25 mouse cellular contexts compared by ENCODE assay signal in the genomic region with DNA sequence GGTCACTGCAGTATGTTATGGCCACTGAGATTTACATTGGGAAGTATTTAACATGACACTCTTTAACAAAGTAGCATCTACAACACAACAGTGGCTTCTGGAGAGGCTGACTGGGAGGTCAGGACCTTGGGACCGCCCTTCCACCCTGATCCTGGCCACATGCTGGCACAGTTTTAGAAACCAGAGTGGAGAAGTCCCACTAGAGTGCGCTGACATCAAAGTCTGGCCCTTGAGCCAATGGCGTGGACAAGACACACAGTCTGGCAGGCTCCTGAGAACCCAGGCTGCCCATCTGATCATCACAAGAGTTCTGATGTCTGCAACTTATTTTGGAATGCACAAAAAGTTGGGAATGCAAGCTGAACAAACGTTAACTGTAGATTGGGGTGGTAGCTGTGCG. TPM values are rescaled to one million over a fixed set of nuclear protein-coding genes. Genes with fewer than 3 reads are reported as not detected.
DNase-seq lines count a peak whose midpoint lies in the region; ATAC-seq and TF ChIP-seq lines count a peak whose summit lies in the region.
"Had no signal": no experiment of that assay in that cellular context is flagged by ENCODE, and none has a peak within 500 bp of the region (broad histone marks: within the 10 kb centered on the region; RNA-seq: fewer than 3 reads in every experiment).

No protein-coding gene starts in this region.

- ATAC-seq in kidney, embryonic 16.5 days (ENCODE audit: low FRiP score, low TSS enrichment): no peak
- ATAC-seq in liver, postnatal 0 days: no peak
- ATAC-seq: forebrain, embryonic 13.5 days; midbrain, embryonic 16.5 days; Patski had no signal

- 74% methylated on average over 5 of the region's 5 CpGs for WGBS in kidney, embryonic 16.5 days
- WGBS in liver, postnatal 0 days (ENCODE audit: insufficient replicate concordance): 77% methylated on average over 5 of the region's 5 CpGs

- H3K9ac ChIP-seq in kidney, embryonic 16.5 days (replicated peaks; ENCODE audit: low read length): no peak overlapping the region
- no peak overlapping the region for H3K9ac ChIP-seq in liver, postnatal 0 days (replicated peaks)
- H3K9ac ChIP-seq: forebrain, embryonic 13.5 days; heart, embryonic 12.5 days; limb, embryonic 15.5 days; neural tube, embryonic 13.5 days had no signal

- H3K4me3 ChIP-seq in kidney, embryonic 16.5 days (ENCODE audit: low read length): no peak overlapping the region
- no peak overlapping the region for H3K4me3 ChIP-seq in liver, postnatal 0 days (ENCODE audit: low read depth, low read length)
- H3K4me3 ChIP-seq: forebrain, embryonic 13.5 days; heart, embryonic 12.5 days; limb, embryonic 15.5 days; myocyte; neural tube, embryonic 13.5 days had no signal

- H3K27ac ChIP-seq in kidney, embryonic 16.5 days (ENCODE audit: low read length): 0 out of 2 replicates have a peak overlapping the region, but pooled peaks have one; percentile 4
- H3K27ac ChIP-seq in liver, postnatal 0 days (ENCODE audit: low read depth): no peak overlapping the region
- H3K27ac ChIP-seq: forebrain, embryonic 13.5 days; limb, embryonic 15.5 days; neural tube, embryonic 13.5 days had no signal

- DNase-seq in gastrocnemius, adult 18-20 months (ENCODE audit: low spot score): peak; percentile 49
- DNase-seq in gastrocnemius, postnatal 14 days: no peak
- no peak for DNase-seq in kidney, adult 9 months
- peak; percentile 22 for DNase-seq in adrenal gland, postnatal 14 days
- no peak for DNase-seq in liver, postnatal 0 days
- no peak for DNase-seq in adipocyte (ENCODE audit: low spot score)
- no peak for DNase-seq in frontal cortex, adult 2 months (ENCODE audit: extremely low spot score in 1 of 2, low spot score in 1 of 2)
- DNase-seq: cerebellum, adult 8-10 months; gastrocnemius, postnatal 36 days; kidney, adult 11 months; left cerebral cortex, postnatal 4 days; lung, postnatal 4 days; retina, postnatal 1 day; right cerebral cortex, postnatal 25 days; thymus, adult 2 months; thymus, postnatal 4 days had no signal

- 0 out of 2 replicates have a peak, but pooled peaks cover 3% of the 10 kb centered on the region for H3K36me3 ChIP-seq in kidney, embryonic 16.5 days (ENCODE audit: insufficient read depth, low read length)
- peaks cover 25% of the 10 kb centered on the region for H3K36me3 ChIP-seq in liver, postnatal 0 days (replicated peaks; ENCODE audit: insufficient read depth, low read length)

- no peaks in the 10 kb centered on the region for H3K27me3 ChIP-seq in kidney, embryonic 16.5 days (ENCODE audit: insufficient read depth, low read length)
- no peaks in the 10 kb centered on the region for H3K27me3 ChIP-seq in liver, postnatal 0 days (ENCODE audit: insufficient read depth, low read length)
- H3K27me3 ChIP-seq: heart, embryonic 12.5 days; limb, embryonic 15.5 days; Patski had no signal

- H3K4me1 ChIP-seq in kidney, embryonic 16.5 days (ENCODE audit: insufficient read depth, low read length): peaks cover 1% of the 10 kb centered on the region; the same call in 1 of the 2 replicates
- peaks cover 37% of the 10 kb centered on the region for H3K4me1 ChIP-seq in liver, postnatal 0 days (ENCODE audit: insufficient read depth)
- H3K4me1 ChIP-seq: limb, embryonic 15.5 days had no signal

- no peak for TF ChIP-seq EP300 in liver, postnatal 0 days (IDR thresholded peaks at IDR 0.05; ENCODE audit: low read depth)

- no peak overlapping the region for H3K4me2 ChIP-seq in kidney, embryonic 16.5 days (replicated peaks; ENCODE audit: low read depth, low read length)
- H3K4me2 ChIP-seq in liver, postnatal 0 days (ENCODE audit: low read depth, low read length): no peak overlapping the region
- H3K4me2 ChIP-seq: forebrain, embryonic 13.5 days; heart, embryonic 12.5 days; limb, embryonic 15.5 days; neural tube, embryonic 13.5 days had no signal

- no peaks in the 10 kb centered on the region for H3K9me3 ChIP-seq in kidney, embryonic 16.5 days (ENCODE audit: low read length)
- H3K9me3 ChIP-seq in liver, postnatal 0 days (ENCODE audit: low read length): no peaks in the 10 kb centered on the region
- H3K9me3 ChIP-seq: forebrain, embryonic 13.5 days; G1E; heart, embryonic 12.5 days; limb, embryonic 15.5 days; neural tube, embryonic 13.5 days had no signal

- intact Hi-C loops in gastrocnemius, postnatal 14 days (cut with DNase I; ENCODE audit: low total_unique reads): no loop called here

- 0 out of 2 replicates have a peak, but pooled peaks have one; percentile 15 for TF ChIP-seq CTCF in liver, postnatal 0 days (IDR thresholded peaks at IDR 0.05; ENCODE audit: low read depth)

RNA-seq across cellular contexts. Expression of a gene that starts 13.9 kb away (rescaled TPM):
- total RNA-seq in gastrocnemius, adult 18-20 months (2021): 100 to 1,000 TPM; 146 to 183 TPM
- 10 to 100 TPM; 32.1 to 43.9 TPM for total RNA-seq in gastrocnemius, postnatal 14 days (2021)
- polyA plus RNA-seq in kidney, embryonic 16.5 days (2015; fragmentation: Nextera tagmentation; extraction: Ambion mirVana): 58.0 and 58.2 TPM in 2 replicates
- total RNA-seq in adrenal gland, postnatal 14 days (2021): 69.7 and 75.6 TPM in 2 replicates
- 161 and 163 TPM in 2 replicates for polyA plus RNA-seq in liver, postnatal 0 days (2015; fragmentation: Nextera tagmentation; extraction: Ambion mirVana)
- polyA plus RNA-seq in frontal cortex, adult 2 months (2012; rRNA removed): 261 and 283 TPM in 2 replicates

RNA-seq across cellular contexts. Expression of a gene that starts 30.0 kb away (rescaled TPM):
- 1 to 10 TPM; 2.4 to 2.5 TPM for total RNA-seq in gastrocnemius, adult 18-20 months (2021)
- 1 to 10 TPM; 3.8 to 4.8 TPM for total RNA-seq in gastrocnemius, postnatal 14 days (2021)
- polyA plus RNA-seq in kidney, embryonic 16.5 days (2015; fragmentation: Nextera tagmentation; extraction: Ambion mirVana): 62.6 and 63.4 TPM in 2 replicates
- total RNA-seq in adrenal gland, postnatal 14 days (2021): 56.9 and 59.4 TPM in 2 replicates
- 76.4 and 80.8 TPM in 2 replicates for polyA plus RNA-seq in liver, postnatal 0 days (2015; fragmentation: Nextera tagmentation; extraction: Ambion mirVana)
- 37.4 and 42.1 TPM in 2 replicates for polyA plus RNA-seq in frontal cortex, adult 2 months (2012; rRNA removed)

Comparison
In these comparisons a context has a peak if more than half of its experiments do, and no peak if none do; other contexts are left out.
1. DNase-seq: peak in gastrocnemius, adult 18-20 months (single experiment) and adrenal gland, postnatal 14 days (single experiment); none in gastrocnemius, postnatal 14 days (single experiment), kidney, adult 9 months (single experiment), liver, postnatal 0 days (single experiment), adipocyte (single experiment) and frontal cortex, adult 2 months (0 of 2).
2. RNA of a gene that starts 30.0 kb away (total RNA-seq): 56.9 to 59.4 TPM in adrenal gland, postnatal 14 days; 3.8 to 4.8 TPM in gastrocnemius, postnatal 14 days and 2.4 to 2.5 TPM in gastrocnemius, adult 18-20 months; every median in the first group is over 10 times any median in the second.